Mouse (Mus musculus): ENCODE measurements around the gene Tnfrsf19.

Gene Tnfrsf19

GRCm38 (mm10) chr14:61020968-61021367 is 25.3 kb downstream of the Tnfrsf19 start:
- DNase-seq (ENCODE audit: low spot score in 2 of 2): no peak

- DNase-seq (ENCODE audit: low spot score in 2 of 2): no peak
Measured at GRCm38 (mm10) chr14:61019880-61020279, 26.4 kb downstream of the Tnfrsf19 start.

- no peak for DNase-seq (ENCODE audit: low spot score in 2 of 2)
Measured at GRCm38 (mm10) chr14:61014544-61014943, 31.7 kb downstream of the Tnfrsf19 start.

- peak in 1 of 2 experiments; percentile 14 for DNase-seq (ENCODE audit: low spot score in 2 of 2)
Measured at GRCm38 (mm10) chr14:61012397-61012931, 33.8 kb downstream of the Tnfrsf19 start.

GRCm38 (mm10) chr14:61011621-61012174 is 34.6 kb downstream of the Tnfrsf19 start:
- DNase-seq (ENCODE audit: low spot score in 2 of 2): no peak

- no peak for DNase-seq (ENCODE audit: low spot score in 2 of 2)
Measured at GRCm38 (mm10) chr14:61005127-61005837, 41.0 kb downstream of the Tnfrsf19 start.

GRCm38 (mm10) chr14:61003676-61004075 is 42.6 kb downstream of the Tnfrsf19 start:
- no peak for DNase-seq (ENCODE audit: low spot score in 2 of 2)

- DNase-seq (ENCODE audit: low spot score in 2 of 2): no peak
Measured at GRCm38 (mm10) chr14:61000072-61000471, 46.2 kb downstream of the Tnfrsf19 start.

- DNase-seq (ENCODE audit: low spot score in 2 of 2): no peak
Measured at GRCm38 (mm10) chr14:60996556-60996955, 49.7 kb downstream of the Tnfrsf19 start.

- no peak for DNase-seq (ENCODE audit: low spot score in 2 of 2)
Measured at GRCm38 (mm10) chr14:60993506-60993905, 52.8 kb downstream of the Tnfrsf19 start.

- DNase-seq (ENCODE audit: low spot score in 2 of 2): no peak
Measured at GRCm38 (mm10) chr14:60993092-60993491, 53.2 kb downstream of the Tnfrsf19 start.

GRCm38 (mm10) chr14:60992144-60992543 is 54.1 kb downstream of the Tnfrsf19 start:
- DNase-seq (ENCODE audit: low spot score in 2 of 2): no peak

GRCm38 (mm10) chr14:60988228-60988627 is 58.1 kb downstream of the Tnfrsf19 start:
- no peak for DNase-seq (ENCODE audit: low spot score in 2 of 2)

- DNase-seq (ENCODE audit: low spot score in 2 of 2): no peak
Measured at GRCm38 (mm10) chr14:60986926-60987325, 59.4 kb downstream of the Tnfrsf19 start.

- DNase-seq (ENCODE audit: low spot score in 2 of 2): no peak
Measured at GRCm38 (mm10) chr14:60985077-60985476, 61.2 kb downstream of the Tnfrsf19 start.

GRCm38 (mm10) chr14:60984266-60984665 is 62.0 kb downstream of the Tnfrsf19 start:
- DNase-seq (ENCODE audit: low spot score in 2 of 2): no peak

GRCm38 (mm10) chr14:60982126-60982525 is 64.2 kb downstream of the Tnfrsf19 start:
- no peak for DNase-seq (ENCODE audit: low spot score in 2 of 2)

GRCm38 (mm10) chr14:60980244-60980887 is 65.9 kb downstream of the Tnfrsf19 start:
- DNase-seq (ENCODE audit: low spot score in 2 of 2): no peak

- no peak for DNase-seq (ENCODE audit: low spot score in 2 of 2)
Measured at GRCm38 (mm10) chr14:60978129-60978528, 68.2 kb downstream of the Tnfrsf19 start.

- DNase-seq (ENCODE audit: low spot score in 2 of 2): no peak
Measured at GRCm38 (mm10) chr14:60976231-60976630, 70.1 kb downstream of the Tnfrsf19 start.

GRCm38 (mm10) chr14:60975736-60976135 is 70.6 kb downstream of the Tnfrsf19 start:
- no peak for DNase-seq (ENCODE audit: low spot score in 2 of 2)

- DNase-seq (ENCODE audit: low spot score in 2 of 2): no peak
Measured at GRCm38 (mm10) chr14:60970961-60971360, 75.3 kb downstream of the Tnfrsf19 start.

- no peak for DNase-seq (ENCODE audit: low spot score in 2 of 2)
Measured at GRCm38 (mm10) chr14:60966061-60966460, 80.2 kb downstream of the Tnfrsf19 start.

Data from natural killer cell, adult 2 months (primary cell).